Mouse (Mus musculus) cortical plate, adult 2 months (tissue): ENCODE data around the gene Kifc3. TPM values are rescaled to one million over a fixed set of nuclear protein-coding genes. Genes with fewer than 3 reads are reported as not detected.
"Not testable (repeated sequence)": the region's sequence is repeated elsewhere in the genome, so short reads cannot be mapped to it uniquely, and the experiment has no call there.

ENCODE experiments used
- H3K27ac ChIP-seq: fragments of 200-500 bp; 2 replicates; pipeline ENCODE4 v1.5.1; 2012; ENCODE audit warnings: low read length, control low read depth, inconsistent platforms; ENCODE audit not compliant: insufficient read depth
- H3K4me1 ChIP-seq: fragments of 200-500 bp; 2 replicates; pipeline ENCODE4 v1.6.1; 2011; ENCODE audit warnings: low read length; ENCODE audit not compliant: control insufficient read depth, insufficient read depth
- H3K4me3 ChIP-seq: fragments of 200-500 bp; 2 replicates; pipeline ENCODE4 v1.5.1; 2011; ENCODE audit warnings: mild to moderate bottlenecking, low read length, control low read depth; ENCODE audit not compliant: insufficient read depth
- CTCF ChIP-seq: fragments of 200-500 bp; IDR thresholded peaks from 2 replicates; pipeline ENCODE4 v1.5.1; 2011; ENCODE audit warnings: mild to moderate bottlenecking, control low read depth, low read length; ENCODE audit not compliant: insufficient read depth; ENCODE audit errors: extremely low read depth
- POLR2A ChIP-seq: fragments of 200-500 bp; IDR thresholded peaks from 2 replicates; pipeline ENCODE4 v1.6.1; 2011; ENCODE audit warnings: mild to moderate bottlenecking, low read length, control low read depth; ENCODE audit not compliant: insufficient read depth; ENCODE audit errors: extremely low read depth
- polyA plus RNA-seq: library from polyadenylated mRNA; depleted of rRNA; stranded (reverse); fragments of >200 nt; gene quantifications from 2 replicates; pipeline ENCODE4 v1.2.3, GENCODE M21; 2012; rRNA removed

Kifc3 gene
- polyA plus RNA-seq = 55.2 TPM in 2 replicates

GRCm38 (mm10) chr8:95202649-95203275 is at the start of gene Kifc3:
TSS of gene Kifc3 (minus strand) at chr8:95202812.
- Histone ChIP-seq H3K27ac (no peak within 1 kb of the TSS), H3K4me1 (no peaks in the 10 kb centered on the region), H3K4me3 (no peak within 1 kb of the TSS)
- TF ChIP-seq CTCF (no peak), POLR2A (no peak)

GRCm38 (mm10) chr8:95252056-95252455 is 49.4 kb upstream of the Kifc3 start:
- no peaks in the 10 kb centered on the region for H3K4me1 ChIP-seq
- H3K27ac ChIP-seq = no peak overlapping the region
- TF ChIP-seq POLR2A = no peak
- TF ChIP-seq CTCF = no peak
- H3K4me3 ChIP-seq = no peak overlapping the region

DNA sequence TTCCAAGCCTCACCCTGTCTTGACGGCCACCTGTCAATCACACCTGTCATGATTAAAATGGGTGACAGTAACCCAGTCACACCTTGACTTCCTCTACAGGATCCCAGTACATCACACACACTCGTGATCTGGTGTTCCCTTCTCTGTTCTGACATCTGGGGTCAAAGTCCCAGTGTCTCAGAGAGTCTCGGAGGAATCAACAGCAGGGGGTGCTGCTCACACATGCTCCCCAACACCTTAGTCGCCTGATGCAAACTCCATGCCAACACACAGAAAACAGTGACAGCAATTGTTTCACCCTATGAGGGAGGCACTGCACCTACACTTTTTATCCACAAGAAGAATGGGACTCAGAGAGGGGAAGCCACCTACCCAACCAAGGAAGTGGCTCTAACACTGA is 47.2 kb upstream of the Kifc3 start:
- TF ChIP-seq POLR2A (no peak), CTCF (peak; percentile 17; the same call in 1 of the 2 replicates)
- Histone ChIP-seq H3K27ac (no peak overlapping the region), H3K4me1 (peaks cover 2% of the 10 kb centered on the region; the same call in 1 of the 2 replicates), H3K4me3 (no peak overlapping the region)

- H3K27ac ChIP-seq = no peak overlapping the region
- H3K4me1 ChIP-seq = peaks cover 3% of the 10 kb centered on the region
- no peak overlapping the region for H3K4me3 ChIP-seq
- TF ChIP-seq POLR2A (no peak), CTCF (no peak)
Observed at GRCm38 (mm10) chr8:95247277-95247676, 44.7 kb upstream of the Kifc3 start.

DNA sequence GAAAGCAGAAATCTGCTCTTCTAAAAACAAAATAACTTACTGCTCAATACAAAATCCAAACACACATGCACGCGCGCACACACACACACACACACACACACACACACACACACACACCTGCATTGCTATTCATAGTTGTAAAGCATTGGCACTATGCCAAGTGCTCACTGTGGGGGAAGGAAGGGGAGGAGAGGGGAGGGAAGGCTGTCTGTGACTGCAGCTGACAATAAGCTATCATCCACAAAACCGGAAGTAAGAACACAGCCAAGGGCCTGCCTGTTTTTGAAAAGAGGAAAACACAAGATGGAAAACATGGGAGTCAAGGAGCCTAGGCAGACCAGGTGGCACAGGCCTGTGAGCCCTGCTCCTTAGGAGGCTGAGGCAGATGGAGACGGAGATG is 42.6 kb upstream of the Kifc3 start:
- Histone ChIP-seq H3K27ac (no peak overlapping the region), H3K4me1 (peaks cover 3% of the 10 kb centered on the region), H3K4me3 (no peak overlapping the region)
- no peak for TF ChIP-seq CTCF
- TF ChIP-seq POLR2A = no peak

GRCm38 (mm10) chr8:95243853-95244252 is 41.2 kb upstream of the Kifc3 start:
- H3K27ac ChIP-seq = no peak overlapping the region
- H3K4me1 ChIP-seq = peaks cover 3% of the 10 kb centered on the region
- TF ChIP-seq POLR2A (no peak), CTCF (no peak)
- no peak overlapping the region for H3K4me3 ChIP-seq

DNA sequence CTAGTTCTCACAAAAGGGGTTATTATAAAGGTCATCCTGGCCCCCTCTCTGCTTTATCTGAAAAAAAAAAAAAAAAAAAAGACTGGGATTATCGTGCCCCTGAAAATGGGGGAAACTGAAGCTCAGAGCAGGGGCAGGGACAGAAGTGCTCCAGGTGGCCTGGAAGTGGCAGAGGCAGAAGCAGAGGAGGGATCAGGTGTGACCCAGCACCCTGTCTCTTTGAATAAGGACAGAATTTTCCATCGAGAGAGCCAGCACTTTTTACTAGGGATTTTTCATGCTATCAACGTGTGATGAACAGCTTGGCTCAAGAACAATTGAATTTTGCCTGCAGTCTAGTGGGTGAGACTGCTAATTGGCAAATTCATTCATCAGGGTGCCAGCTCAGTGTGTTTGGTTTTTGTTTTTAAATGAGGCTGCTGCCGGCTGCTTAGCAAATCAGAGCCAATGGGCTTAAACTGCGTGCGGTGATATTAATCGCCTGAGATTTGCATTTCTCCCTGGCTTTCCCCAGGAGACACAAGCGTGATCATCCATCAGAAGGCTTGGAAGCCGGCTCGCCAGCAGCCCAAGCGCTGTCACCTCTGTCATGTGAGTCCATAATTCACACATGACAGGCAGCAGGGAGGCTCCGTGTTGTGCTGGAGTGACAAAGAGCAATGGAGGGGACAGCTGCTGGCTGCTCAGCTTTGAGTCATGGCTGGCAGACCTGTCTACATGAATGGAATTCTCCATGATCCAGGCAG is 40.4 kb upstream of the Kifc3 start:
- TF ChIP-seq POLR2A (no peak), CTCF (no peak)
- no peak overlapping the region for H3K27ac ChIP-seq
- H3K4me1 ChIP-seq = peaks cover 3% of the 10 kb centered on the region
- H3K4me3 ChIP-seq = no peak overlapping the region

DNA sequence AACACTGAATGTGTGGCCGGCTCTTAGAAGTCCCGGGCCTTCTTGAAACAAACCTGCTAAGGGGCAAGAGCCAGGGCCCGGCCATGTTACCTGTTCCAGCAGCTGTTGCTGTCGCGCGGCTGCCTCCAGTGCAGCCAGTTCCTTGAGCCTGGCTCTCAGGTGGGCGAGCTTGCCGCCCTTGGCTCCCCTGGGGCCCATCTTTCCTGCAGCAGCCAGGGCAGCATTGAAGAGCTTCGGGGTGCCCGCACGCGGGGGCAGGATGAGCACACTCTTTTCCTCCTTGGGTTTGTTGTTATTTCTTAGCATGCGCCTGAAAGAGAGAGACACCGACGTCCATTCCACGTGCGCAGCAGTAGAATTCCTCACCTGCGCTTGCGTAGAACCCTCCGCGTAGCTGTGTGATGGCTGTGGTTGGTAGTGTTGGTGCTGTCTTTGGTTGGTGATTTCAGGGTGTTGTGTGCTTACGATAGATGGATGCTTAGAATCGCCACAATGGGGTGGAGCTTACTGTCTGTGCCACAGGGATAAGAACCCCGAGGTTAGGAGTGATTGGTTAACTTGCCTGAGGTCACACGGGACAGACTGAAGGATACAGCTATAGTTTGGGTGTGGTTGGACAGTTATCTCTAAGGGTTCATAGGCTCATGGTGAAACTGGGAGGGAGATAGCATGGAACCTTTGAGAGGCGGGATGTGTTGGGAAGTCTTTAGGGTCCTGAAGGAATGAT is 39.6 kb upstream of the Kifc3 start:
- H3K27ac ChIP-seq = no peak overlapping the region
- TF ChIP-seq POLR2A = no peak
- no peak overlapping the region for H3K4me3 ChIP-seq
- H3K4me1 ChIP-seq = peaks cover 3% of the 10 kb centered on the region

DNA sequence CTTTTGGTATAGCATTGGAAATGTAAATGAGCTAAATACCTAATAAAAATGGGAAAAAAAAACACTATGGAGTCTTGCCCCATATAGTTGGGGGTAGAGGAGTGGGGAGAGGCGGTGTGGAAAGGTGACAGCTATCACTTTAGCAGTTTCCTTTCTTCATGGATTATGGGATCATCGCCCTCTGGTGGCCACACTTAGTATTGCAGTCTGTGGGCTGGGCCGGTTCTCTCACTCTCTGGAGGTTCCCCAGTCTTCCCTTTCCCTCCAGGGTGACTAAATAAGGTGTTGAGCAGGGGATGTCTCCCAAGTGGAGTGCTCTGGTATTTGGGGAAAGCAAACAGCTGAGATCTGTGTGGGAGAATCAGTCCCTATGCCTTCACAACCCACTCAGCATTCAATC is 33.1 kb upstream of the Kifc3 start:
- Histone ChIP-seq H3K4me1 (no peaks in the 10 kb centered on the region), H3K4me3 (no peak overlapping the region), H3K27ac (no peak overlapping the region)
- TF ChIP-seq POLR2A (no peak), CTCF (peak; percentile 76)

GRCm38 (mm10) chr8:95230086-95230485 is 27.5 kb upstream of the Kifc3 start:
- not testable (repeated sequence) for H3K27ac ChIP-seq, H3K4me1 ChIP-seq, H3K4me3 ChIP-seq
